Mouse (Mus musculus): ENCODE data around the gene Rcan3. TPM values are rescaled to one million over a fixed set of nuclear protein-coding genes. Genes with fewer than 3 reads are reported as not detected.

Rcan3 gene
- polyA plus RNA-seq, 1 experiment from 2014 or later, result 14.8 TPM

- Histone ChIP-seq H3K36me3 (ENCODE audit: poor library complexity, severe bottlenecking) (no peaks in the 10 kb centered on the region), H3K4me1 (no peaks in the 10 kb centered on the region), H3K27me3 (no peaks in the 10 kb centered on the region), H3K9ac (no peak overlapping the region), H3K9me3 (replicated peaks) (no peaks in the 10 kb centered on the region), H3K4me2 (no peak overlapping the region), H3K4me3 (no peak overlapping the region), H3K27ac (no peak overlapping the region)
- ATAC-seq, result no peak
- 88% methylated on average over 2 of the region's 2 CpGs for WGBS
Observed at GRCm38 (mm10) chr4:135404916-135405315, 28.7 kb downstream of the Rcan3 start.

- Histone ChIP-seq H3K27ac (no peak overlapping the region), H3K4me2 (no peak overlapping the region), H3K4me3 (no peak overlapping the region), H3K36me3 (ENCODE audit: poor library complexity, severe bottlenecking) (no peaks in the 10 kb centered on the region), H3K27me3 (peaks cover 5% of the 10 kb centered on the region), H3K9ac (no peak overlapping the region), H3K4me1 (no peaks in the 10 kb centered on the region), H3K9me3 (replicated peaks) (no peaks in the 10 kb centered on the region)
- no peak for ATAC-seq
- 83% methylated on average over 10 of the region's 10 CpGs for WGBS
Observed at GRCm38 (mm10) chr4:135404048-135404447, 29.6 kb downstream of the Rcan3 start.

- H3K36me3 ChIP-seq (ENCODE audit: poor library complexity, severe bottlenecking), result no peaks in the 10 kb centered on the region
- no peak for ATAC-seq
- peaks cover 10% of the 10 kb centered on the region for H3K4me1 ChIP-seq
- no peak overlapping the region for H3K4me3 ChIP-seq
- no peak overlapping the region for H3K27ac ChIP-seq
- H3K4me2 ChIP-seq, result no peak overlapping the region
- no peaks in the 10 kb centered on the region for H3K9me3 ChIP-seq (replicated peaks)
- H3K9ac ChIP-seq, result no peak overlapping the region
- H3K27me3 ChIP-seq, result peaks cover 27% of the 10 kb centered on the region
- 14% methylated on average over 7 of the region's 7 CpGs for WGBS
Observed at GRCm38 (mm10) chr4:135401881-135402280, 31.8 kb downstream of the Rcan3 start.

- Histone ChIP-seq H3K4me3 (peak within 1 kb of the TSS; percentile 36), H3K9me3 (replicated peaks) (no peaks in the 10 kb centered on the region), H3K27me3 (peaks cover 39% of the 10 kb centered on the region), H3K4me1 (peaks cover 10% of the 10 kb centered on the region), H3K9ac (peak within 1 kb of the TSS; percentile 53), H3K36me3 (ENCODE audit: poor library complexity, severe bottlenecking) (no peaks in the 10 kb centered on the region), H3K4me2 (peak within 1 kb of the TSS; percentile 65), H3K27ac (no peak within 1 kb of the TSS)
- WGBS, result under 1% methylated on average over 28 of the region's 29 CpGs
- no peak for ATAC-seq
Observed at GRCm38 (mm10) chr4:135397991-135398390, 35.7 kb downstream of the Rcan3 start, which contains the start of gene Ncmap. TSS of gene Ncmap (minus strand) at chr4:135398227.

- Histone ChIP-seq H3K36me3 (ENCODE audit: poor library complexity, severe bottlenecking) (no peaks in the 10 kb centered on the region), H3K4me2 (peak overlapping the region; percentile 65), H3K27ac (no peak overlapping the region), H3K9ac (peak overlapping the region; percentile 53), H3K27me3 (peaks cover 39% of the 10 kb centered on the region), H3K9me3 (replicated peaks) (no peaks in the 10 kb centered on the region), H3K4me3 (peak overlapping the region; percentile 36), H3K4me1 (peaks cover 10% of the 10 kb centered on the region)
- no peak for ATAC-seq
- 3% methylated on average over 16 of the region's 16 CpGs for WGBS
Observed at GRCm38 (mm10) chr4:135397551-135397950, 36.1 kb downstream of the Rcan3 start.

GRCm38 (mm10) chr4:135396303-135396702 is 37.4 kb downstream of the Rcan3 start:
- no peaks in the 10 kb centered on the region for H3K9me3 ChIP-seq (replicated peaks)
- ATAC-seq, result no peak
- 86% methylated on average over 5 of the region's 5 CpGs for WGBS
- H3K9ac ChIP-seq, result no peak overlapping the region
- no peak overlapping the region for H3K4me2 ChIP-seq
- no peak overlapping the region for H3K4me3 ChIP-seq
- peaks cover 10% of the 10 kb centered on the region for H3K4me1 ChIP-seq
- peaks cover 39% of the 10 kb centered on the region for H3K27me3 ChIP-seq
- H3K27ac ChIP-seq, result no peak overlapping the region
- H3K36me3 ChIP-seq (ENCODE audit: poor library complexity, severe bottlenecking), result no peaks in the 10 kb centered on the region

GRCm38 (mm10) chr4:135395375-135395774 is 38.3 kb downstream of the Rcan3 start:
- no peak overlapping the region for H3K9ac ChIP-seq
- H3K4me3 ChIP-seq, result no peak overlapping the region
- WGBS, result 82% methylated on average over 4 of the region's 4 CpGs
- ATAC-seq, result no peak
- H3K4me1 ChIP-seq, result peaks cover 10% of the 10 kb centered on the region
- H3K4me2 ChIP-seq, result no peak overlapping the region
- H3K27me3 ChIP-seq, result peaks cover 39% of the 10 kb centered on the region
- H3K36me3 ChIP-seq (ENCODE audit: poor library complexity, severe bottlenecking), result no peaks in the 10 kb centered on the region
- no peaks in the 10 kb centered on the region for H3K9me3 ChIP-seq (replicated peaks)
- H3K27ac ChIP-seq, result no peak overlapping the region

GRCm38 (mm10) chr4:135394666-135395065 is 39.0 kb downstream of the Rcan3 start:
- ATAC-seq, result no peak
- H3K4me3 ChIP-seq, result no peak overlapping the region
- no peaks in the 10 kb centered on the region for H3K36me3 ChIP-seq (ENCODE audit: poor library complexity, severe bottlenecking)
- no peak overlapping the region for H3K4me2 ChIP-seq
- no peak overlapping the region for H3K9ac ChIP-seq
- no peaks in the 10 kb centered on the region for H3K9me3 ChIP-seq (replicated peaks)
- WGBS, result 87% methylated on average over 7 of the region's 7 CpGs
- no peak overlapping the region for H3K27ac ChIP-seq
- H3K4me1 ChIP-seq, result peaks cover 10% of the 10 kb centered on the region
- H3K27me3 ChIP-seq, result peaks cover 39% of the 10 kb centered on the region

GRCm38 (mm10) chr4:135393381-135393780 is 40.3 kb downstream of the Rcan3 start:
- H3K4me2 ChIP-seq, result no peak overlapping the region
- ATAC-seq, result no peak
- WGBS, result 86% methylated on average over 6 of the region's 6 CpGs

GRCm38 (mm10) chr4:135392801-135393200 is 40.9 kb downstream of the Rcan3 start:
- Histone ChIP-seq H3K9me3 (replicated peaks) (no peaks in the 10 kb centered on the region), H3K4me3 (no peak overlapping the region), H3K4me1 (peaks cover 3% of the 10 kb centered on the region), H3K4me2 (no peak overlapping the region), H3K9ac (no peak overlapping the region), H3K27me3 (peaks cover 23% of the 10 kb centered on the region), H3K27ac (no peak overlapping the region), H3K36me3 (ENCODE audit: poor library complexity, severe bottlenecking) (no peaks in the 10 kb centered on the region)
- no peak for ATAC-seq
- 93% methylated on average over 3 of the region's 3 CpGs for WGBS

More at GRCm38 (mm10) chr4:135393381-135393780, 40.3 kb downstream of the Rcan3 start:
- Histone ChIP-seq H3K27ac (no peak overlapping the region), H3K4me3 (no peak overlapping the region), H3K4me1 (peaks cover 9% of the 10 kb centered on the region), H3K36me3 (ENCODE audit: poor library complexity, severe bottlenecking) (no peaks in the 10 kb centered on the region), H3K9me3 (replicated peaks) (no peaks in the 10 kb centered on the region), H3K27me3 (peaks cover 28% of the 10 kb centered on the region), H3K9ac (no peak overlapping the region)

GRCm38 (mm10) chr4:135391014-135391413 is 42.6 kb downstream of the Rcan3 start:
- Histone ChIP-seq H3K27me3 (0 out of 2 replicates have a peak, but pooled peaks cover 5% of the 10 kb centered on the region), H3K9me3 (replicated peaks) (no peaks in the 10 kb centered on the region), H3K27ac (no peak overlapping the region), H3K4me3 (no peak overlapping the region), H3K4me1 (no peaks in the 10 kb centered on the region), H3K4me2 (no peak overlapping the region), H3K9ac (no peak overlapping the region), H3K36me3 (ENCODE audit: poor library complexity, severe bottlenecking) (no peaks in the 10 kb centered on the region)
- ATAC-seq, result no peak
- 71% methylated on average over 6 of the region's 6 CpGs for WGBS

GRCm38 (mm10) chr4:135385614-135386013 is 48.0 kb downstream of the Rcan3 start:
- H3K4me3 ChIP-seq, result no peak overlapping the region
- peaks cover 6% of the 10 kb centered on the region; the same call in 1 of the 2 replicates for H3K4me1 ChIP-seq
- no peak overlapping the region for H3K27ac ChIP-seq
- no peak overlapping the region for H3K9ac ChIP-seq
- H3K36me3 ChIP-seq (ENCODE audit: poor library complexity, severe bottlenecking), result no peaks in the 10 kb centered on the region
- no peak for ATAC-seq
- 51% methylated on average over 10 of the region's 10 CpGs for WGBS
- H3K4me2 ChIP-seq, result no peak overlapping the region
- H3K27me3 ChIP-seq, result peaks cover 9% of the 10 kb centered on the region
- no peaks in the 10 kb centered on the region for H3K9me3 ChIP-seq (replicated peaks)

- Histone ChIP-seq H3K9me3 (replicated peaks) (no peaks in the 10 kb centered on the region), H3K36me3 (ENCODE audit: poor library complexity, severe bottlenecking) (no peaks in the 10 kb centered on the region), H3K4me2 (no peak overlapping the region), H3K27me3 (peaks cover 7% of the 10 kb centered on the region), H3K4me3 (no peak overlapping the region), H3K4me1 (peaks cover 6% of the 10 kb centered on the region; the same call in 1 of the 2 replicates), H3K27ac (no peak overlapping the region), H3K9ac (no peak overlapping the region)
- ATAC-seq, result 0 out of 2 replicates have a peak, but pooled peaks have one; percentile 41
- 4% methylated on average over 14 of the region's 14 CpGs for WGBS
Observed at GRCm38 (mm10) chr4:135382316-135382715, 51.3 kb downstream of the Rcan3 start.

All from forebrain, embryonic 13.5 days (tissue).